Mouse (Mus musculus): ENCODE results near the gene Sall2. TPM values are rescaled to one million over a fixed set of nuclear protein-coding genes. Genes with fewer than 3 reads are reported as not detected.
A peak's percentile ranks its signal among the peaks of the same experiment; 100 is the strongest.

Sall2 gene
- polyA plus RNA-seq, 1 experiment from 2014 or later: 16.7 TPM

- WGBS: 19% methylated on average over 4 of the region's 4 CpGs
Observed at GRCm38 (mm10) chr14:52325890-52326289, 2.7 kb downstream of the Sall2 start.

GRCm38 (mm10) chr14:52319361-52319760 is 9.2 kb downstream of the Sall2 start:
- peaks cover 4% of the 10 kb centered on the region for H3K36me3 ChIP-seq (ENCODE audit: control insufficient read depth, insufficient read depth, low read length)
- peaks cover 14% of the 10 kb centered on the region for H3K4me1 ChIP-seq (replicated peaks; ENCODE audit: control insufficient read depth, insufficient read depth, low read length)
- no peak overlapping the region for H3K4me2 ChIP-seq (ENCODE audit: low read depth, low read length)
- no peak overlapping the region for H3K4me3 ChIP-seq (ENCODE audit: low read length)
- H3K9ac ChIP-seq (ENCODE audit: low read length): no peak overlapping the region
- H3K27ac ChIP-seq (ENCODE audit: low read length): no peak overlapping the region
- H3K9me3 ChIP-seq (ENCODE audit: control insufficient read depth, low read length): no peaks in the 10 kb centered on the region
- 0 out of 2 replicates have a peak, but pooled peaks cover 2% of the 10 kb centered on the region for H3K27me3 ChIP-seq (ENCODE audit: control insufficient read depth, insufficient read depth, low read depth, low read length)
- ATAC-seq (ENCODE audit: low read depth): no peak
- 34% methylated on average over 6 of the region's 6 CpGs for WGBS

More at GRCm38 (mm10) chr14:52325890-52326289, 2.7 kb downstream of the Sall2 start:
- H3K4me1 ChIP-seq (replicated peaks; ENCODE audit: control insufficient read depth, insufficient read depth, low read length): peaks cover 7% of the 10 kb centered on the region
- H3K9ac ChIP-seq (ENCODE audit: low read length): no peak overlapping the region
- H3K9me3 ChIP-seq (ENCODE audit: control insufficient read depth, low read length): no peaks in the 10 kb centered on the region
- no peak overlapping the region for H3K27ac ChIP-seq (ENCODE audit: low read length)
- no peaks in the 10 kb centered on the region for H3K36me3 ChIP-seq (ENCODE audit: control insufficient read depth, insufficient read depth, low read length)
- ATAC-seq (ENCODE audit: low read depth): no peak
- no peak overlapping the region for H3K4me2 ChIP-seq (ENCODE audit: low read depth, low read length)
- H3K4me3 ChIP-seq (ENCODE audit: low read length): no peak overlapping the region
- peaks cover 33% of the 10 kb centered on the region for H3K27me3 ChIP-seq (ENCODE audit: control insufficient read depth, insufficient read depth, low read depth, low read length)

DNA sequence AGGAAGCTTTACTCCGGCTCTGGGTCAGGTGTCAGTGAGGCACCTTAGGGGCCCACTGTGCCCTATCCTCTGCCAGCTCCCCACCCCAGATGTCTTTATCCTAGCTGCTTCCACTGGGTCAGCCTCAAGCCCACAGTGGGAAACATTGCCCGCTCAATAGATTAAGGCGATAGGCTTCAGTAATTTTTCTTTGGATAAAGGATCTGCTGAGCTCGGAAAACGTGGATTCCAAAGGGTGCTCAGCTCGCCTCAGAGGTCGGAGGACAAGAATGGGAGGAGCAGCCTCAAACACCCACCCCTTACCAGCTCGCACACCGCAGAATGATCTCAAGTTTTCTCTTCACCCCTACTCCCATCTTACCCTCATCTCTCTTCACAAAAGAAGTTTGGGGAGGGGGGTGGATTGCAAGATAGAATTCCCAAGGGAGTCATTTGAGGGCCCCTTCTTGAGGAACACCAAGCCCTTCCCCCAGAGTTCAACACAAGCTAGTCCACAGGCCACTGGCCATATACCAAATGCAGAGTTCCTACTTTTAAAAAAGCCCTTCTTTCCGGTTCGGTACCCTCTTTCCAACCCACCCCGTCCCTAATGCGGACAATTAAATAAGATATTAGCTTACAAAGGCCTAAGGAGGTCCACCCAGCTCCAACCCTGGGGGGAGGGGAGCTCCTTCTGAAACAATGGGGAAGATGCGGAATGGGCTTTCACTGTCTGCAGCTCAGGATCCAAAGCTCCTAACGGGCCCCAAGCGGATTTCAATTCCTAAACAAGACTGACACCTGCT is 11.9 kb downstream of the Sall2 start:
- ATAC-seq (ENCODE audit: low read depth): peak; percentile 54

DNA sequence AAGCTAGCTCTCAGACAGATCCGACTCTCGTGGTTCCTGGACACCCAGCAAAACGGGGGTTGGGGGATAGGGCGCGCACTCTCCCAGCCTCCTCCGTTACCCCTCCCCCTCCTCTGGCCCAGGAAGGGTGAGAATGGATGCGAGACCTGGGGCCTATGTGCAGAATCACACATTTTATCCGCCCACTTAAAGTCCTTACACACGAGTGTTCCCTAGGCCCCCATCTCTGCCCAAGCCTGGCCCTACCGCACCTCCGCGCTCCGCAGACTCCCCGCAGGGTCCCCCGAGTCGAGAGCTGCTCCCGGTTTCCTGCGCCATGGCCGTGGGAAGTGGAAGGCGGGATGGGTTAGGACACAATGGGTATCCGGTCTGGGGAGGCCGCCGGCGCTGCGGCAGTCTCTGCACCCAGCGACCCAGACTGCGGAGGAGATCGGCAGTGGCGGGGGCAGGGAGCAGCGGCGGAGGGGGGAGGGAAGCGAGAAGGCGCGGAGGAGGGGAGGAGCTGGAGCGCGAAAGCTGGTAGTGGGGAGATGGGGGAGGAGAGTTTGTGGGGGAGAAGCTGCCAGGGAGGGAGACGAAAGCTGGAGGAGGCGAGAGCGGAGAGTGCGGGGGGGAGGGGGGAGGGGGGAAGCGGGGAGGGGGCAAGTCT is 12.6 kb downstream of the Sall2 start:
- H3K9me3 ChIP-seq (ENCODE audit: control insufficient read depth, low read length): no peaks in the 10 kb centered on the region
- peak overlapping the region; percentile 72 for H3K9ac ChIP-seq (ENCODE audit: low read length)
- peak overlapping the region; percentile 45 for H3K27ac ChIP-seq (ENCODE audit: low read length)
- ATAC-seq (ENCODE audit: low read depth): peak; percentile 87
- H3K36me3 ChIP-seq (ENCODE audit: control insufficient read depth, insufficient read depth, low read length): peaks cover 29% of the 10 kb centered on the region
- peak overlapping the region; percentile 84 for H3K4me2 ChIP-seq (ENCODE audit: low read depth, low read length)
- under 1% methylated on average over 34 of the region's 41 CpGs for WGBS
- H3K27me3 ChIP-seq (ENCODE audit: control insufficient read depth, insufficient read depth, low read depth, low read length): no peaks in the 10 kb centered on the region
- H3K4me1 ChIP-seq (replicated peaks; ENCODE audit: control insufficient read depth, insufficient read depth, low read length): peaks cover 28% of the 10 kb centered on the region
- H3K4me3 ChIP-seq (ENCODE audit: low read length): peak overlapping the region; percentile 59

More for the DNA sequence above, 11.9 kb downstream of the Sall2 start:
- 10% methylated on average over 16 of the region's 16 CpGs for WGBS
- Histone ChIP-seq H3K4me3 (ENCODE audit: low read length) (peak overlapping the region; percentile 59), H3K36me3 (ENCODE audit: control insufficient read depth, insufficient read depth, low read length) (peaks cover 27% of the 10 kb centered on the region), H3K27me3 (ENCODE audit: control insufficient read depth, insufficient read depth, low read depth, low read length) (no peaks in the 10 kb centered on the region), H3K27ac (ENCODE audit: low read length) (peak overlapping the region; percentile 45; the same call in 1 of the 2 replicates), H3K4me1 (replicated peaks; ENCODE audit: control insufficient read depth, insufficient read depth, low read length) (peaks cover 26% of the 10 kb centered on the region), H3K9me3 (ENCODE audit: control insufficient read depth, low read length) (no peaks in the 10 kb centered on the region), H3K4me2 (ENCODE audit: low read depth, low read length) (peak overlapping the region; percentile 84), H3K9ac (ENCODE audit: low read length) (peak overlapping the region; percentile 72)

DNA sequence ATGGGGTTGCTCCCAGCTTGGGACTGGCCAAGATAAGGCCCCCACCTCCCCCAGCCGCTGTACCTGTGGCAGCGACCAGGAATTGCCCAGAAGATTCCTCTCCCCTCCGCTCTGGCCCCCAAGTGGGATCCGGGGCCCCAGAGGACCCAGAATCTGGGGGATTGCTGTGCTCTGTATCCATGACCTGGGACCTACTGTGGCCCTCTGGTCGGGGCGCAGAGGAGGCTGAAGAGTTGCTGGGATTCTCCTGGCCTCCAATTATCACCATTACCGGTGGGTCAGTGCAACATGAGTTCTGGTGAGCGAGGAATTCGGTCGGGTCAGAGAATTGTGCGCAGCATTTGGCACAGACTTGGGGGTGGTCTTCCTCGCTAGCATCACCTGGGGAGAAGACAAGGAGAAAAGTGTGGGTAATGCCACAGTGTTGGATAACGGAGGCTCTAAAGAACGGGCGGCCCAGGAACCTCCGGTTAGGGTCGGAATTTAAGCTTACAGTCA is 13.2 kb downstream of the Sall2 start:
- H3K4me1 ChIP-seq (replicated peaks; ENCODE audit: control insufficient read depth, insufficient read depth, low read length): peaks cover 28% of the 10 kb centered on the region
- no peaks in the 10 kb centered on the region for H3K9me3 ChIP-seq (ENCODE audit: control insufficient read depth, low read length)
- H3K27me3 ChIP-seq (ENCODE audit: control insufficient read depth, insufficient read depth, low read depth, low read length): no peaks in the 10 kb centered on the region
- H3K27ac ChIP-seq (ENCODE audit: low read length): peak overlapping the region; percentile 45
- H3K36me3 ChIP-seq (ENCODE audit: control insufficient read depth, insufficient read depth, low read length): peaks cover 33% of the 10 kb centered on the region
- peak overlapping the region; percentile 72 for H3K9ac ChIP-seq (ENCODE audit: low read length)
- peak overlapping the region; percentile 84 for H3K4me2 ChIP-seq (ENCODE audit: low read depth, low read length)
- 3% methylated on average over 17 of the region's 17 CpGs for WGBS
- ATAC-seq (ENCODE audit: low read depth): no peak; the same call in 1 of the 2 replicates
- peak overlapping the region; percentile 59 for H3K4me3 ChIP-seq (ENCODE audit: low read length)

DNA sequence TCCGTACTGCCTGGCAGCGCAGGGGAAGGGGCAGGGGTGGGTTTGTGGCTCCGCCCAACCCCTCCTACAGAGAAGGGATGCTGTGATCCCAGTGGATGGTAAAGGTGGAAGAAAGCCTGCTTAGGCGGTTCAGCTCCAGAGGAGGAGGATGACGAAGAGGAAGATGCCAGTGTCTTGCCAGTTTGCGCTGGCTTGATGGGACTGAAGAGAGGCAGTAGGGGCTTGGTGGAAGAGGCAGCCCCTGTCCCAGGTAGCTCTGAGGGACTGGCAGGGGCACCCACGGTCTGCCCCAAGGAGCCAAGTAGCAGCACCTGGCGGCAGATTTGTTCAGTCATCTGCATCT is 13.8 kb downstream of the Sall2 start:
- Histone ChIP-seq H3K27ac (ENCODE audit: low read length) (no peak overlapping the region; the same call in 1 of the 2 replicates), H3K9ac (ENCODE audit: low read length) (peak overlapping the region; percentile 72), H3K4me3 (ENCODE audit: low read length) (peak overlapping the region; percentile 59), H3K4me2 (ENCODE audit: low read depth, low read length) (peak overlapping the region; percentile 84), H3K36me3 (ENCODE audit: control insufficient read depth, insufficient read depth, low read length) (peaks cover 33% of the 10 kb centered on the region), H3K9me3 (ENCODE audit: control insufficient read depth, low read length) (no peaks in the 10 kb centered on the region), H3K4me1 (replicated peaks; ENCODE audit: control insufficient read depth, insufficient read depth, low read length) (peaks cover 28% of the 10 kb centered on the region), H3K27me3 (ENCODE audit: control insufficient read depth, insufficient read depth, low read depth, low read length) (no peaks in the 10 kb centered on the region)
- 44% methylated on average over 8 of the region's 8 CpGs for WGBS
- peak; percentile 19; the same call in 1 of the 2 replicates for ATAC-seq (ENCODE audit: low read depth)

DNA sequence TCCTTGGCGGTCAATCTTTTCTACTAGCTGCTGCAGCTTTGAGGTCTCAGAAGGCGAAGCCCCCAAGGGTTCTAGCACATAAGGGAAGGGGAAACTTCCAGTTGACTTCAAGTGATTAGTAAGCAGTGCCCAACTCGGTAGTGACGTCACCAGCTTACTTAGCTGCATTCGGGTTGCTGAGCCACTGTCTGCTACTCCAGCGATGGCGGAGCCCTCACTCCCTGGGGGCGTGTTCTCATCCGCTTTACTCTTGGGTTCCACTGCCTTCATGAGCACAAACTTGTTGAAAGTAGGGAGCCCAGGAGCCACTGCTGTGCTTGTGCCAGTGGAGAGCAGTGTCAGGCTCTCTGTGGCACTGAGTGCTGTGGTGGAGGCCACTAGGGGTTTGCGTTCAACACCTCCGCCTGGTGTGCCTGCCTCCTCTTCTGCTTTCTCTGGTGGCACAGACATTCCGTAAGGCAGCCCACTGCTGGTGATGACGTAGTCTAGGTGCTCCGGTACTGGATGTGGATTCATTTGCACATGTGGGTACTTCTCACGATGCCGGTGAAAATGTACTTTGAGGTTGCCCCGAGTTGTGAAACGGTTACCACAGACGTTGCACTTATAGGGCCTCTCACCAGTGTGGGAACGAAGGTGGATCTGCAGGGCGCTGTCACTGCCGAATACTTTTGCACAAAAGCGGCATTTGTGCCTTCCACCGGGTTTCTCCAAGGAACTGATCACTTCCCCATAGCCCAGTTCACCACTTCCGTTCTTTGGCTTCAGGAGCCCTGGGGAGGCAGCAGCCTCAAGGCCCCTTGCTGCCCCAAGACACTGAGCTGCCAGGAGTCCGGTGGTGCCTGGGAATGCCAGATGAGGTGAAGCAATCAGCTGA is 14.4 kb downstream of the Sall2 start:
- Histone ChIP-seq H3K9me3 (ENCODE audit: control insufficient read depth, low read length) (no peaks in the 10 kb centered on the region), H3K27ac (ENCODE audit: low read length) (no peak overlapping the region; the same call in 1 of the 2 replicates), H3K4me2 (ENCODE audit: low read depth, low read length) (peak overlapping the region; percentile 84), H3K4me1 (replicated peaks; ENCODE audit: control insufficient read depth, insufficient read depth, low read length) (peaks cover 28% of the 10 kb centered on the region), H3K4me3 (ENCODE audit: low read length) (peak overlapping the region; percentile 59), H3K36me3 (ENCODE audit: control insufficient read depth, insufficient read depth, low read length) (peaks cover 33% of the 10 kb centered on the region), H3K27me3 (ENCODE audit: control insufficient read depth, insufficient read depth, low read depth, low read length) (no peaks in the 10 kb centered on the region), H3K9ac (ENCODE audit: low read length) (no peak overlapping the region)
- 84% methylated on average over 26 of the region's 26 CpGs for WGBS
- no peak for ATAC-seq (ENCODE audit: low read depth)

DNA sequence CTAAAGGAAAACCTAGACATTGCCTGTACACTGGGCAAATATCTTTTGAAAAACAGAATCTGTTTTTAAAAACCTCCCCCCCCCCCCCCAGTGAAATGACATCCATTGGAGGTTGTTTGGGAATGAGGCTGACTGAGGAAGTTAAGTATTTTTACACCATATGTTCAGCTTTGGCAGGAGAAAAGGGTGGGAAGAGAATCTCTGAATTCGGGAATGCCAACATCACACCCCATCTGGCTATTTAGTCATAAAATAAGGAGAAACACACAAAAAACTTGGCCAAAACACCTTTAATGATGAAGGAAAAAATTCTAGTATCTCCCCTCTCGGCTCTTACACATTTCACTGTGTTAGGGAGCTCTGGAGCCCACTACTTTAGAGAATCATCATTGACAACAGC is 17.7 kb downstream of the Sall2 start:
- H3K4me1 ChIP-seq (replicated peaks; ENCODE audit: control insufficient read depth, insufficient read depth, low read length): peaks cover 24% of the 10 kb centered on the region
- H3K4me3 ChIP-seq (ENCODE audit: low read length): no peak overlapping the region
- ATAC-seq (ENCODE audit: low read depth): no peak
- no peaks in the 10 kb centered on the region for H3K27me3 ChIP-seq (ENCODE audit: control insufficient read depth, insufficient read depth, low read depth, low read length)
- no peak overlapping the region for H3K9ac ChIP-seq (ENCODE audit: low read length)
- no peak overlapping the region for H3K27ac ChIP-seq (ENCODE audit: low read length)
- no peaks in the 10 kb centered on the region for H3K9me3 ChIP-seq (ENCODE audit: control insufficient read depth, low read length)
- peaks cover 33% of the 10 kb centered on the region for H3K36me3 ChIP-seq (ENCODE audit: control insufficient read depth, insufficient read depth, low read length)
- no peak overlapping the region for H3K4me2 ChIP-seq (ENCODE audit: low read depth, low read length)
- WGBS: 88% methylated on average over 2 of the region's 2 CpGs
